Mouse (Mus musculus): ENCODE results near the gene Lrrc38.

Lrrc38 gene

DNA sequence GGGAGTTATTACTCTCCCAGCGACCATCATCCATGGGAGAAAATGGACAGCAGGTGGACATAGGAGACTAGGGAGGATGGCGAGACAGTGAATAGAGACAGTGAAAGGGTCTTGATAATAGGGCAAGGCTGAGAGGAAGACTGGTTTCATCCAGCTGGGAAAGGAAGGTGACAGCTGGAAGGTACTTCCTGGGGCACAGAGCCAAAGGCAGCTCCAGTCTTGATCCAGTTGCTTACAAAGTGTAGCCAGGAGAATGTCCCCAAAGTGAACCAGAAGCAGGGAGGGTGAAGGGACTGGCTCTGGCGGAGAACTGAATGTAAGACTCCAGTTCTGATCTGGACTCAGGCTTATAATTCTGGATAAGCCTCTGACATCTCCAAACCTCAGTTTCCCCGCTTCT lies 2.7 kb downstream of the Lrrc38 start:
- no peak for DNase-seq

DNA sequence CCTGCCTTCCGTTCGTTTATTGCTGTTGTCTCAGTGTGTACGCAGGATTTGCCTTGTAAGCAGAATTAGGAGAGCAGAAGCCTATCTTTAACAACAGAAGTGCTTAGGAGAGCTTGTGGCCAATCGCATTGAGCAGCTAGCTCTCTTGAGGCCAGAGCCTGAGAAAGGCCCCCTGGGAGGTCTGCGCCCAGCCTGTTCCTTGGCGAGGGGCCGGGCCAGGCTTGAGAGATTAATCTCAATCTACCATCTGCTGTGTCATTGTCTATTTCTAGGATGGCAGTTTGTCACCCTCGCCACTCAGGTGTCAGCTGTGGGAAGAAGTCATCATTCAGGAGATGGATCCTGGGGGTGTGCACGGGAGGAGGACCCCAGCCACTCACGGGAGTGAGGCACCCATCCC lies 12.0 kb downstream of the Lrrc38 start:
- DNase-seq = peak; percentile 63 to 72

DNA sequence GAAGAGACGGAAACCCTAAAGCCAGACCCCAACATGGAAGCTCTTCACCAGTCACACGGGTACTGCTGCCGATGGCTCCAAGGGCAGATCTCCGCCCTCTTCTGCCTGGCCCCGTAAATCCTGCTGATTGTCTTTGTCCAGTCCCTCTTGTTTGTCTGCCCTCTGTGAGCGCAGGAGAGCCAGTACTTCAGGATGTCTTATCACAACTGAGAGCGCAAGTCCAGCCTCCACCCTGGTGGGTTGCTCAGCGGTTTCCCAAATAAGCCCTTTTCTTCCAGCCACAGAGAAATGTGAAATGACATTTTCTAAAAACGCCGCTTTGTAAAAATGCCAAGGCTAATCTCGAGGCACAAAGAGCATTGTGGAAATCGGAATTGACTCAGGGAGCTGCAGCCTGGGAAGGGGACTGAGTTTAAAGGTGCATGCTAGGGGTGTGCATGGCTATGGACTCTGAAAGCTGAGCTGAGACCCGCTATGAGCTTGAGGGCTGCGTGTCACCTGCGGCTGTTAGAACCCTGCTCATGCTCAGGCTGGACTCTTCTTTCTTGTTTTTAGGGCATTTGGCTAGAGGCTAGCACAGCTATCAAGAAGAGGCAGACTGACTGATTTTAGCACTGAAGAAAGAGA lies 17.0 kb downstream of the Lrrc38 start:
- DNase-seq = no peak

DNA sequence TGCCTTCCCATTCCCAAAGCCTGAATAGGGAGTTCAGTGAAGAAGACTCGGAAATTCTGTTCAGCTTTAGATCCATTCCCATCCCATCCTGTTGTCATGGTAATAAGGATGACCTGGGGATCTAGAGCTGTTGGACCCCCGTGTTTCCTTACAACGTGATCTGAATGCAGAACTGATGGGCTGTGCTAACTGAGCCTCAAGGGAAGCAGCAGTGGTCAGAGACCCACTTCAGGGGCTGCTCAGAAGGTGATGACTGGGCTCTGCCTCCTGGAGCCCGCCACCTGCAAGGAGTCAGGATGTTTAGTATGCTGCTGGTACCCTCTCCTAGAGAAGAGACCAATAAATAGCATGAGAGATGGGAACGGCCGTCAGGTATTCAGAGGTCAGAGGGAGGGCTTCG lies 29.9 kb downstream of the Lrrc38 start:
- DNase-seq = no peak

DNA sequence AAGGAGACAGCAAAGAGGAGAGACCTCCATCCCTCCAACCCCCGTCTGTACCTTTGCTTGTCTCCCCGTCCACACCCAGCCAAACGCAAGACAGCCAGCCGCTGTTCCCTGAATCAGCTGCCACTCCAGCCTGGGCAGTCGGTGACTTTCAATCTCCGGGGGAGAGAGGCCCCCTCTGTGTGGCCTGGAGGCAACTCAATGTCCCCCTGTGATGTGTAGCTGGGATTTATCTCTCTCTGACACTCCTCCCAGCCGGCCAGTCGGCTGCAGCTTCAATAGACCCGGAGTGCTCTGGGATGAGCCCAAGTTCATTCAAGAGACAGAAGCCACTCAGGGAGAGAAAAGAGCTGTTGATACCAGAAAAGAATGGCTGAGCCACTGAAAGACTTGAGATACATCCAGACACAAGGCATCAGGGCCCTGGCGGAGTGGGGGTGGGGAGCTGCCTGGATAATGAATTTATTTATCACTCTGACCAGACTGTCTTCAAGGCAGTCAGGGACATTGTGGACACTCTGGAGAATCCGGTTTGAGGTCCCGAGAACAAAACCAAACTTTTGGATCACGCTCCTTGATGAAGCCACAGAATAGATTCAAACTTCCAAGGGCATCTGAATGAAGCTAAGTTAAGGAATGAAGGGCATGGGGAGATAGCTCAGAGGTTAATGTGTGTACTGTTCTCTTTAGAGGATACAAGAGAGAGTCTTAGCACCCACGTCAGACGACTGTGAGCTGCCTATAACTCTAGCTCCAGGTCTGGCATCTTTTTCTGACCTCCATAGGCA lies 30.6 kb downstream of the Lrrc38 start:
- DNase-seq = peak; percentile 48 to 60

DNA sequence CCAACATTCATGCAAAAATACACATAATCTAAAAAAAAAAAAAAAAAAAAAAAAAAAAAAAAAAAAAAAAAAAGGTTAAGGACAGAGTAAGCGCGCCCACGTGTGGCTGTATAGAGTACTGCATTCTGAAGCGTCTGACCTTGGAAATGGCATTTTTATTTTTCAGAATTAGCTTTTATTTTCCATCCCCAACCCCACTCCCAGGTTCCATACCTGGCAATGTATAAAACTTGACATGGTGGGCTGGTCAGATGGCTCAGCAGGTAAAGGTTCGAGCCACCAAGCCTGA lies 31.1 kb downstream of the Lrrc38 start:
- DNase-seq = peak; percentile 76 to 84

DNA sequence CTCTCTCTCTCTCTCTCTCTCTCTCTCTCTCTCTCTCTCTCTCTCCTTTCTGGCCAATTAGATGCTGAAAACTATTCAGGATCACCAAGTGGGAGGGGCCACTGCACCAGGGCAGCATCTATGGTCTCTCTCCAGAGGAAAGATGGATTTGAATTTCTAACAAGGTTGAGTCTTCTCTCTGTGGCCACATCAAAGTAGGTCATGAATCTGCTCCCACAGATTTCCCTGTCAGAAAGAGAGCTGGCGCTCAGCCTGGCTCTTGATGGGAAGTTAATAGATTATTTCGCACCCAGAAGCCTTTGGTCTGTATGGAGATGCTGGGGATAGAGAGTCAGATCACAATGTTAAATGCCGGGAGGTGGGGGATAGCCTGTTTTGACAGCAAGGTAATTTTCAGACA lies 32.6 kb downstream of the Lrrc38 start:
- DNase-seq = peak; percentile 72 to 73

DNA sequence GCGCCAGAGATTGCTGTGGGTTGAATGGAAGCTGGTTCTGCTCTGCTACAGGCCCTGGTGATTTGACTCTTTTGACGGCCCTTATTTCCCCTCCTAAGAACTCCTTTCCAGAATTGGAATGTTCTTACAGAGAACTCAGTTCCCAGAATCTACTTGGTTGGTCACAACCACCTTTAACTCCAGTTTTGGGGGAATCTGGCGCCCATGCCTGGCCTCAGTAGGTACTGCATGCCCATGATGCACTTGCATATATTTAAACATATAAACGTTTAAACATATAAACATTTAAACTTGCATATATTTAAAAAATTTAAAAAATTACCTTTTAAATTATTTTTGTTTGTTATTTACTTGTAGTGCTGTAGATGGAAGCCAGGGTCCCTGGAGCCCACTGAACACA lies 34.1 kb downstream of the Lrrc38 start:
- DNase-seq = peak; percentile 40 to 61

DNA sequence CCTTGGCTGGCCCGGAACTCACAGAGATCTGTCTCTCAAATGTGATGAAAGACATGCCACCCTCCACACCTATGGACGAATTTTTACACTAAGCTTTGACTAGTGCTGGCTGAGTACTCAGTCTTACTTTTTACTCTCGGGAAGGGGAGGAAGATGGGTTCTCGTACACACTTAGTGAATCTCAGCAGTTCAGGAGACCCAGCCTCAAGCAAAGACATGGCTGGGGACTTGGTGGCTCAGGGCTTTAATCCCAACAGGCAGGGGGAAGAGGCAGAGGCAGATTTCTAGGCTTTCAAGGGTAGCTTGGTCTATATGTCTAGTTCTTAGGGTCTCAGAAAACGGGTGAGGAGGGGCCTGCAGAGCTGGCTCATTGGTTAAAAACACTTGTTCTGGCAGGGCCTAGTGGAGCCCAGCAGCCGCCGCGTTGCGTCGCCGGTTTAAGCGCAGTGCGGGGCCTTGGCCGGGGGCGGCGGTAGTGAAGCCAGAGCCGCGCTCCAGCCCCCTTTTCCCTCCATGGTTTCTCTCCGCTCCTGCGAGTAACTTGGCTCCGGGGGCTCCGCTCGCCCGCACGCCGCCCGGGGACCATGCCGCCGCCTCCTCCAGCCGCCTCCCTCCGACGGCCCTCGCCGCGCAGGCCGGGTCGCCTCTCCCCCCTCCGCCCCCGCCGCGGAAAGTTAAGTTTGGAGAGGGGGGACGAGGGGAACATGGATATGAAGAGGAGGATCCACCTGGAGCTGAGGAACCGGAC lies 39.6 kb downstream of the Lrrc38 start:
- peak; percentile 66 to 67 for DNase-seq

DNA sequence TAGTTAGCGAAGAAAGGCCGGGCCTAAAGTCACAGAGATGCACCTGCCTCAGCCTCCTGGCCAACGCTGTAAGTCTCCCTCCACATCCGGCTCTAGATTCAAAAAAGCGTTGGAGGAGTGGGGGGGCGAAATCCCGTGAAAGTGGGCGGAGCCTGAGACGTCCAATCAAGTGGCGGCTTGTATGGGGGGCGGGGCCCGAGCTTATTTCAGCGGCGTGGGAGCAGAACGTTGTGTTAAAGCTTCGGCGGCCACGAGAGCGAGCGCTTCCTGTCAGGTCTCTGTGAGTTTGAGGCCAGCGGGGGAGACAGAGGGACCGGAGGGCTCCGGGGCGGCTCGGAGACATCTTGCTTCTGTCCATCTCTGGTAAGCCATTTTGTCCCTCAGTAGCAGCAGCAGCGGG lies 44.6 kb downstream of the Lrrc38 start, which contains the start of gene Pramel1:
Pramel1 (plus strand) TSS at position 248 of the 400 bp plus-strand sequence.
- DNase-seq = no peak

DNA sequence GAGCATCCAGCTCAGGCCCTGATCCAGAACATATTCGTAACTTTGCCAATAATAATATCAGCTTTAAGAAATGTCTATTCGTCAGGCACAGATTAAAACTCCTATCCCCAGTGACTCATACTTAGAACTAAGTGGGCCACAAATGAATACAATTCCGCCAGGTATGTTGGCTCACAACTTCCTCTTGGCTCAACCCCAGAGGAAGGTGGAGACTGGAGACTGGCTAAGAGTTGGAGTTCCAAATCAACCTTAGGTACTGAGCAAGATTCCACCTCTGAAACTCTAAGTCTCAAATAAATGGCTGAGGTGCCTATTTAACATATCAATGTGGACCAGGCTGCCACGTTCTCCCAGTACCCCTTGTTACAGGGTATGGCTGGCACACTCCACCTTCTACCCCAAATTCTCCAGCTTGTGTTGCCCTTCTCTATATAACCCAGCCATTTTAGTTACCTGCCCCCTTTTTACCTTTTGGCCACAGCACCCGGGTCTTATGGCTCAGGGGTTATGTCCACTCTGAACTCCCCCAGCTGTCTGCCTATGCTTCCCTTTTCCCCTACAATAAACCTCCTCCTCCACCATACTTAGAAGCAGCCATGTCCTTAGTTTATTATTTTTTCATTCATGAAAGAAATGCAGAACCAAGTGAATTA lies 62.1 kb downstream of the Lrrc38 start:
- peak; percentile 46 to 53 for DNase-seq

DNA sequence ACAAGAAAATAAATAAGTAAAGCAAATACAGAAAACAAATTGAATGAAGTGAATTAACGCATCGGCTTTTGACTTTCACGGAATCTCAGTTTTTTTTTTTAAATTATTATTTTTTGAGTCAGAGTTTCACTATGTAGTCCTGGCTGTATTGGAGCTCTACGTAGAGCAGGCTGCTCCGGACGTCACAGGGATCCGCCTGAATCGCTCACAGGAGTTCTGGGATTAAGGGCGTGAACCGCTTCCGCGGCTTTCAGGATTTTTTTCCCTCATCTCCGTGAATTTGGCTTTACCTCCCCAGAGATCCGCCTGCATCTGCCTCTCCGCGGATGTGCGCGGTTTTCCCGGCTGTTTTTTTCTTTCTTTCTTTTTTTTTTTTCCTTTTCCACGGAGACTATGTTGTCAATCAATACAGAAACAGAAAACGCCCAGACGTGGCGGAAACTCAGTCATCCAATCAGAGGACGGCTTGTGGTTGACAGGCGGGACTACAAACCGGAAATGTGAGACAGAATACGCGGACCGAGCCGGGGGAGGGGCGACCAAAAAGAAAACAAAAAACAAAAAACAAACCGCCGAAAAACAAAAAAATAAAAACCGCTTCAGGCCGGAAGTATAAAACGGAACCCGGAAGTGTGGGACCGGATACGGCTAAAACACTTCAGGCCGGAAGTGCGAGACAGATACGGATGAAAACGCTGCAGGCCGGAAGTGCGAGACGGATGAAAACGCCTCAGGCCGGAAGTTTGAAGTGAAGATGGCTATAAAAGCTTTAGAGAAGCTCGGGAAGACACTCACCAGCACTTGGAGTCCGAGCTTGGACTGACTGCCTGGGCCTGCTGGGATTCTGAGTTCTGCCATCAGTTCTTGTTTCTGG lies 62.9 kb downstream of the Lrrc38 start, which contains the start of gene Pramef8:
Pramef8 (plus strand) TSS at position 208 of the 874 bp plus-strand sequence.
- peak; percentile 94 for DNase-seq

DNA sequence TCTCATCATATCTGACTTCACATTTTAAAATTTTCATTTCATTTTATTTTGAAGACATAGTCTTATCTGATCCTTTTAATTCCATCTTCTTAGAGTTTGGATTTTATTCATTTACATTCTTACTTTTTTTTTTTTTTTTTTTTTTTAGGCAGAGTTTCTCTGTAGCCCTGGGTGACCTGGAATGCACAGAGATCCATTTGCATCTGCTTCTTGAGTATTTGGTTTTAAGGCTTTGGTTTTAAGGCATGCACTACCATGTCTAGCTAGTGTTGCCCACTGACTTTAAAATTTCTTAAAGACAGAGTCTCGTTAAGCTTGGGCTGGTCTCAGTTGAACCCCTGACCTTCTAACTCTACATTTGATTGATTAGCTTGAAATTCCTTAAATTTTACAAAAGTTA lies 64.1 kb downstream of the Lrrc38 start:
- no peak for DNase-seq

DNA sequence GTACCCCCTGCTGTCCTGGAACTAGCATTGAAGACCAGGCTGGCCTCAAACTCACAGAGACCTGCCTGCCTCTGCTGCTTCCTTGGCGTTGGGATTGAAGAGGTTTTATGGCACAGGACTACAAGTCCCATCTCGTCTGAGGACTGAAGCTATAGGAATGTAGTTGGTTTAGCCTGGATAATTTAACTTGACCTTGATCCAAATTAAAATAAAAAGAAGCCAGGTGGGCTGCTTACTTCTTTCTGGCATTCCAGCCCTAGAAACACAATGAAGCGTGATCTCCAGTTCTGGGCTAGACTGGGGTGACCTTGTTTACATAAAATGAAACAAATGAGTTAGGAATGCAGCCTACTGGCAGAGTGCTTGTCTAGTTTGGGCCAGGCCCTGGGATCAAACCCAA lies 64.6 kb downstream of the Lrrc38 start:
- peak in 1 of 2 experiments; percentile 9 for DNase-seq

Measured in cerebellum, postnatal 10 days (tissue).